ENCODE assay signal across 8 mouse cellular contexts in the genomic region with DNA sequence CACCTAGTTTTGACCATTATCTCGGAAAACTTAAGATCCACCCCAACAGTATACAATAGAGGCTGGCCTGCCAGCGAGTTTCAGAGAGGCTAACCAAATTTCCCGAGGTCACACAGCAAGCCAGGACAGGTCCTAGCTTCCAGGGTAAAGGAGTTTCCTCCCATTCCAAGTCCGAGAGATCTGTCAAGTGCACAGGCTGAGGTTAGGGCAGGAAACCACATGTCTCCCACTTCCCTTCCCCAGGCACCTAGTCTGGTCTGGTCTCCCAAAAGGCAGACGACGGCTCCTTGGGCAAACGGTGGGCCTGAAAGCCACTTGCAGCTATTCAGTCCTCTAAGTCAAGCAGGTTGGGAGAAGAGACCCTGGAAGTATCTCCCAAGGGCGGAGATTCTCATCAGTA. TPM values are rescaled to one million over a fixed set of nuclear protein-coding genes. Genes with fewer than 3 reads are reported as not detected.
A peak's percentile ranks its signal among the peaks of the same experiment; 100 is the strongest.
DNase-seq lines count a peak whose midpoint lies in the region; ATAC-seq and TF ChIP-seq lines count a peak whose summit lies in the region.

No protein-coding gene starts in this region.

- peak overlapping the region; percentile 88 for H3K4me2 ChIP-seq in lung, embryonic 15.5 days
- peak overlapping the region; percentile 77 for H3K4me2 ChIP-seq in hindbrain, embryonic 13.5 days
- peak overlapping the region; percentile 77; the same call in 1 of the 2 replicates for H3K4me2 ChIP-seq in liver, embryonic 15.5 days
- H3K4me2 ChIP-seq in stomach, postnatal 0 days (replicated peaks; ENCODE audit: low read depth), result peak overlapping the region; percentile 77

- no peaks in the 10 kb centered on the region for H3K9me3 ChIP-seq in lung, embryonic 15.5 days
- H3K9me3 ChIP-seq in hindbrain, embryonic 13.5 days, result no peaks in the 10 kb centered on the region
- no peaks in the 10 kb centered on the region for H3K9me3 ChIP-seq in liver, embryonic 15.5 days (replicated peaks)
- H3K9me3 ChIP-seq in stomach, postnatal 0 days (ENCODE audit: control insufficient read depth, low read length), result no peaks in the 10 kb centered on the region

- 40% methylated on average over 8 of the region's 8 CpGs for WGBS in lung, embryonic 15.5 days
- WGBS in hindbrain, embryonic 13.5 days, result 76% methylated on average over 8 of the region's 8 CpGs
- WGBS in liver, embryonic 15.5 days (ENCODE audit: insufficient replicate concordance), result 13% methylated on average over 8 of the region's 8 CpGs
- 47% methylated on average over 8 of the region's 8 CpGs for WGBS in stomach, postnatal 0 days

- peak overlapping the region; percentile 78 for H3K4me3 ChIP-seq in lung, embryonic 15.5 days
- peak overlapping the region; percentile 71 for H3K4me3 ChIP-seq in hindbrain, embryonic 13.5 days
- 0 out of 2 replicates have a peak overlapping the region, but pooled peaks have one; percentile 63 for H3K4me3 ChIP-seq in liver, embryonic 15.5 days (replicated peaks)
- peak overlapping the region; percentile 82 for H3K4me3 ChIP-seq in stomach, postnatal 0 days (ENCODE audit: low read depth, low read length)

- peak overlapping the region; percentile 62; the same call in 1 of the 2 replicates for H3K9ac ChIP-seq in lung, embryonic 15.5 days
- peak overlapping the region; percentile 80 for H3K9ac ChIP-seq in hindbrain, embryonic 13.5 days
- H3K9ac ChIP-seq in liver, embryonic 15.5 days, result no peak overlapping the region
- H3K9ac ChIP-seq in stomach, postnatal 0 days (ENCODE audit: low read length), result peak overlapping the region; percentile 77; the same call in 1 of the 2 replicates

- H3K36me3 ChIP-seq in lung, embryonic 15.5 days, result no peaks in the 10 kb centered on the region
- H3K36me3 ChIP-seq in hindbrain, embryonic 13.5 days, result no peaks in the 10 kb centered on the region
- no peaks in the 10 kb centered on the region for H3K36me3 ChIP-seq in liver, embryonic 15.5 days (replicated peaks)
- no peaks in the 10 kb centered on the region; the same call in 1 of the 2 replicates for H3K36me3 ChIP-seq in stomach, postnatal 0 days (ENCODE audit: control insufficient read depth, insufficient read depth, low read length)

- H3K27ac ChIP-seq in lung, embryonic 15.5 days, result no peak overlapping the region; the same call in 1 of the 2 replicates
- no peak overlapping the region for H3K27ac ChIP-seq in hindbrain, embryonic 13.5 days
- no peak overlapping the region for H3K27ac ChIP-seq in liver, embryonic 15.5 days (replicated peaks)
- H3K27ac ChIP-seq in stomach, postnatal 0 days (replicated peaks), result peak overlapping the region; percentile 83; the same call in 1 of the 2 replicates

- TF ChIP-seq CTCF in stomach, postnatal 0 days (IDR thresholded peaks at IDR 0.05; ENCODE audit: low read depth), result no peak

- no peak for DNase-seq in lung, postnatal 25 days (ENCODE audit: low spot score)
- DNase-seq in stomach, postnatal 0 days (ENCODE audit: low spot score), result no peak
- DNase-seq in ovary, postnatal 14 days (ENCODE audit: low spot score), result no peak
- DNase-seq in frontal cortex, postnatal 10 days (ENCODE audit: low spot score in 2 of 2), result no peak

- no peaks in the 10 kb centered on the region for H3K27me3 ChIP-seq in lung, embryonic 15.5 days
- no peaks in the 10 kb centered on the region for H3K27me3 ChIP-seq in hindbrain, embryonic 13.5 days
- peaks cover 55% of the 10 kb centered on the region for H3K27me3 ChIP-seq in liver, embryonic 15.5 days
- no peaks in the 10 kb centered on the region for H3K27me3 ChIP-seq in stomach, postnatal 0 days (ENCODE audit: control insufficient read depth, insufficient read depth, low read length)

- ATAC-seq in lung, embryonic 15.5 days (ENCODE audit: borderline replicate concordance, extremely low read depth, low FRiP score, low TSS enrichment), result no peak
- ATAC-seq in hindbrain, embryonic 13.5 days (ENCODE audit: low FRiP score), result no peak
- ATAC-seq in liver, embryonic 15.5 days (ENCODE audit: insufficient read depth), result no peak
- ATAC-seq in stomach, postnatal 0 days (ENCODE audit: low FRiP score, low TSS enrichment), result no peak
- no peak for ATAC-seq in inflammation-experienced regulatory T-cells, adult 6 months

- no peak for TF ChIP-seq EP300 in stomach, postnatal 0 days (optimal IDR thresholded peaks at IDR 0.05)

- peaks cover 42% of the 10 kb centered on the region for H3K4me1 ChIP-seq in lung, embryonic 15.5 days
- H3K4me1 ChIP-seq in hindbrain, embryonic 13.5 days (replicated peaks), result peaks cover 41% of the 10 kb centered on the region
- peaks cover 31% of the 10 kb centered on the region for H3K4me1 ChIP-seq in liver, embryonic 15.5 days (replicated peaks)
- peaks cover 8% of the 10 kb centered on the region for H3K4me1 ChIP-seq in stomach, postnatal 0 days (replicated peaks; ENCODE audit: control insufficient read depth, insufficient read depth)

RNA-seq across cellular contexts. Expression of a gene that starts 1.5 kb away (rescaled TPM):
- polyA plus RNA-seq in lung, embryonic 15.5 days (2015; fragmentation: Nextera tagmentation; extraction: Ambion mirVana), result 20.7 and 20.8 TPM in 2 replicates
- 11.5 and 12.1 TPM in 2 replicates for polyA plus RNA-seq in hindbrain, embryonic 13.5 days (2015; fragmentation: Nextera tagmentation; extraction: Ambion mirVana)
- 1.9 and 2.1 TPM in 2 replicates for polyA plus RNA-seq in liver, embryonic 15.5 days (2015; fragmentation: Nextera tagmentation; extraction: Ambion mirVana)
- polyA plus RNA-seq in stomach, postnatal 0 days (2015; fragmentation: Nextera tagmentation; extraction: Ambion mirVana), result 9.0 and 9.3 TPM in 2 replicates
- 1 to 10 TPM in 1 of 3 experiments, under 1 TPM in 2; 0.39 to 1.3 (median 0.91) TPM for polyA plus RNA-seq in inflammation-experienced regulatory T-cells, adult 6 months (2017; shearing (Covaris generic))

RNA-seq across cellular contexts. Expression of a gene that starts 10.8 kb away (rescaled TPM):
- polyA plus RNA-seq in lung, embryonic 15.5 days (2015; fragmentation: Nextera tagmentation; extraction: Ambion mirVana), result 636 TPM in 2 replicates
- polyA plus RNA-seq in hindbrain, embryonic 13.5 days (2015; fragmentation: Nextera tagmentation; extraction: Ambion mirVana), result 360 and 367 TPM in 2 replicates
- 321 and 337 TPM in 2 replicates for polyA plus RNA-seq in liver, embryonic 15.5 days (2015; fragmentation: Nextera tagmentation; extraction: Ambion mirVana)
- polyA plus RNA-seq in stomach, postnatal 0 days (2015; fragmentation: Nextera tagmentation; extraction: Ambion mirVana), result 544 and 572 TPM in 2 replicates
- polyA plus RNA-seq in inflammation-experienced regulatory T-cells, adult 6 months (2017; shearing (Covaris generic)), result 100 to 1,000 TPM in 1 of 3 experiments, 10 to 100 TPM in 2; 41.3 to 124 (median 59.1) TPM

RNA-seq across cellular contexts. Expression of a gene that starts 23.0 kb away (rescaled TPM):
- 12.3 and 12.5 TPM in 2 replicates for polyA plus RNA-seq in lung, embryonic 15.5 days (2015; fragmentation: Nextera tagmentation; extraction: Ambion mirVana)
- polyA plus RNA-seq in hindbrain, embryonic 13.5 days (2015; fragmentation: Nextera tagmentation; extraction: Ambion mirVana), result 26.4 and 27.5 TPM in 2 replicates
- polyA plus RNA-seq in liver, embryonic 15.5 days (2015; fragmentation: Nextera tagmentation; extraction: Ambion mirVana), result 5.1 and 5.8 TPM in 2 replicates
- polyA plus RNA-seq in stomach, postnatal 0 days (2015; fragmentation: Nextera tagmentation; extraction: Ambion mirVana), result 5.8 and 6.1 TPM in 2 replicates
- polyA plus RNA-seq in inflammation-experienced regulatory T-cells, adult 6 months (2017; shearing (Covaris generic)), result 10 to 100 TPM; 14.7 to 22.6 (median 20.1) TPM

RNA-seq across cellular contexts. Expression of a gene that starts 46.8 kb away (rescaled TPM):
- 25.3 and 26.5 TPM in 2 replicates for polyA plus RNA-seq in lung, embryonic 15.5 days (2015; fragmentation: Nextera tagmentation; extraction: Ambion mirVana)
- polyA plus RNA-seq in hindbrain, embryonic 13.5 days (2015; fragmentation: Nextera tagmentation; extraction: Ambion mirVana), result 22.5 and 27.5 TPM in 2 replicates
- polyA plus RNA-seq in liver, embryonic 15.5 days (2015; fragmentation: Nextera tagmentation; extraction: Ambion mirVana), result 10.5 and 10.8 TPM in 2 replicates
- polyA plus RNA-seq in stomach, postnatal 0 days (2015; fragmentation: Nextera tagmentation; extraction: Ambion mirVana), result 9.1 and 10.8 TPM in 2 replicates
- polyA plus RNA-seq in inflammation-experienced regulatory T-cells, adult 6 months (2017; shearing (Covaris generic)), result 10 to 100 TPM in 1 of 3 experiments, 1 to 10 TPM in 2; 6.5 to 12.1 (median 9.7) TPM

RNA-seq across cellular contexts. Expression of a gene that starts 49.2 kb away (rescaled TPM):
- polyA plus RNA-seq in lung, embryonic 15.5 days (2015; fragmentation: Nextera tagmentation; extraction: Ambion mirVana), result 70.1 and 76.6 TPM in 2 replicates
- polyA plus RNA-seq in hindbrain, embryonic 13.5 days (2015; fragmentation: Nextera tagmentation; extraction: Ambion mirVana), result 65.7 and 72.0 TPM in 2 replicates
- 39.0 and 41.5 TPM in 2 replicates for polyA plus RNA-seq in liver, embryonic 15.5 days (2015; fragmentation: Nextera tagmentation; extraction: Ambion mirVana)
- 58.8 and 61.2 TPM in 2 replicates for polyA plus RNA-seq in stomach, postnatal 0 days (2015; fragmentation: Nextera tagmentation; extraction: Ambion mirVana)
- 10 to 100 TPM; 43.2 to 54.2 (median 51.1) TPM for polyA plus RNA-seq in inflammation-experienced regulatory T-cells, adult 6 months (2017; shearing (Covaris generic))
